Mouse (Mus musculus) ES-E14 (cell line): ENCODE results near the gene Megf9.

Source experiments
- CHD2 ChIP-seq: IDR thresholded peaks from 2 replicates; pipeline ENCODE4 v1.6.1; 2014; ENCODE audit warnings: mild to moderate bottlenecking, low read depth, low read length, inconsistent platforms
- HCFC1 ChIP-seq: IDR thresholded peaks from 2 replicates; pipeline ENCODE4 v1.6.1; 2012; ENCODE audit warnings: low read length, inconsistent platforms, borderline replicate concordance; ENCODE audit not compliant: insufficient read depth
- MAFK ChIP-seq: IDR thresholded peaks from 2 replicates; pipeline ENCODE4 v1.6.1; 2014; ENCODE audit warnings: mild to moderate bottlenecking, low read depth, low read length, inconsistent platforms; ENCODE audit not compliant: insufficient read depth
- ZC3H11A ChIP-seq: IDR thresholded peaks from 2 replicates; pipeline ENCODE4 v1.6.1; 2012; ENCODE audit warnings: low read depth, mild to moderate bottlenecking, inconsistent platforms, low read length, borderline replicate concordance
- ZNF384 ChIP-seq: IDR thresholded peaks from 2 replicates; pipeline ENCODE4 v1.6.1; 2012; ENCODE audit warnings: low read depth, low read length, inconsistent platforms

DNA sequence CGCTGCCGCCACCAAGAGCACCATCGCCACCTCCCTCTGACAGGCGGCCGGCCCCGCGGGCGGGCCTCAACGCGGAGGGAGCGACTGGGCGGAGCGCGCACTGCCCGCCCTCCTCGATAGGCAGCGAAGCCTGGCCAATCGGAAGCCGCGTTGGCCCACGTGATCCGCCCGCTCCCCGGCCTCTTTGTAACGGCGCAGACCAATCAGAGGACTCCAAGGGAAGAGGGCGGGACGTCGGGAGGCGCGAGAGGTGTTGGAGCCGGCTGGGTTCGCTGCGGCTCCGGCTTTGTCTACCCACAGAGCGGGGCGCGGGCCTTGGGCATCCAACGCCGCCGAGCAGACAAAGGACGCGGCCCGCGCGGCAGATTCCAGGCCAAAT lies at the start of gene Megf9:
- no peak for TF ChIP-seq HCFC1
- TF ChIP-seq MAFK = no peak
- TF ChIP-seq ZNF384 = no peak
- TF ChIP-seq ZC3H11A = no peak
- peak; percentile 50; the same call in 1 of the 2 replicates for TF ChIP-seq CHD2
